Mouse (Mus musculus) heart, postnatal 0 days (tissue): Measurements from ENCODE around the gene Trir. TPM values are rescaled to one million over a fixed set of nuclear protein-coding genes. Genes with fewer than 3 reads are reported as not detected.

Experiments used
- ATAC-seq: fragments of 200-750 bp; cut with Nextera tagmentation; 2 replicates; pipeline ENCODE4 v1.8.0; 2017; ENCODE audit warnings: low read depth, moderate number of reproducible peaks, moderate library complexity; ENCODE audit not compliant: insufficient read depth
- DNase-seq: peaks from one replicate; pipeline ENCODE4 v3.0.0-alpha.2; 2016; ENCODE audit warnings: low spot score
- H3K27ac ChIP-seq: fragments of 300-500 bp; sonication (generic); 2 replicates; pipeline ENCODE4 v1.5.1; 2014; ENCODE audit warnings: low read depth, mild to moderate bottlenecking
- H3K27me3 ChIP-seq: fragments of 300-500 bp; sonication (generic); 2 replicates; pipeline ENCODE4 v1.6.1; 2014; ENCODE audit warnings: low read length, mixed read lengths; ENCODE audit not compliant: control insufficient read depth, insufficient read depth
- H3K36me3 ChIP-seq: fragments of 300-500 bp; sonication (generic); replicated peaks from 2 replicates; pipeline ENCODE4 v1.6.1; 2014; ENCODE audit warnings: low read length, mixed read lengths; ENCODE audit not compliant: control insufficient read depth, insufficient read depth
- H3K4me1 ChIP-seq: fragments of 300-500 bp; sonication (generic); 2 replicates; pipeline ENCODE4 v1.6.1; 2014; ENCODE audit warnings: antibody characterized with exemption; ENCODE audit not compliant: control insufficient read depth, insufficient read depth
- H3K4me2 ChIP-seq: fragments of 300-500 bp; sonication (generic); 2 replicates; pipeline ENCODE4 v1.6.1; 2014; ENCODE audit warnings: low read depth, mild to moderate bottlenecking, low read length, moderate library complexity
- H3K4me3 ChIP-seq: fragments of 300-500 bp; sonication (generic); 2 replicates; pipeline ENCODE4 v1.5.1; 2014; ENCODE audit warnings: low read depth, low read length
- H3K9ac ChIP-seq: fragments of 300-500 bp; sonication (generic); replicated peaks from 2 replicates; pipeline ENCODE4 v1.6.1; 2014; ENCODE audit warnings: low read depth, low read length, mixed read lengths
- H3K9me3 ChIP-seq: fragments of 300-500 bp; sonication (generic); replicated peaks from 2 replicates; pipeline ENCODE4 v1.6.1; 2016; ENCODE audit warnings: low read length; ENCODE audit not compliant: control insufficient read depth
- CTCF ChIP-seq: IDR thresholded peaks from 2 replicates; pipeline ENCODE4 v1.5.1; 2016; ENCODE audit warnings: antibody characterized with exemption, control low read depth, low read depth
- EP300 ChIP-seq: IDR thresholded peaks from 2 replicates; pipeline ENCODE4 v1.6.1; 2016; ENCODE audit warnings: antibody characterized with exemption, low read depth
- WGBS: fragments of 180-500 bp; shearing (Covaris S2); extraction: QIAGEN DNeasy Blood & Tissue Kit; methylation state at CpG from one replicate; pipeline ENCODE4 v1.1.7; 2014; 5-methylcytosine and 5-hydroxymethylcytosine counted together
- polyA plus RNA-seq: library from polyadenylated mRNA; unstranded; fragments of >200 nt; fragmentation: Nextera tagmentation; extraction: Ambion mirVana; gene quantifications from 2 replicates; pipeline ENCODE4 v1.2.1, GENCODE M21; 2015
- total RNA-seq: library from RNA; depleted of rRNA; stranded (reverse); fragments of >200 nt; gene quantifications from 2 replicates; pipeline ENCODE4 v1.2.3, GENCODE M21; 2014; ENCODE audit warnings: low replicate concordance

Trir gene
- total and polyA plus RNA-seq, 2 experiments from 2014 or later, result 62.4 to 196 TPM

GRCm38 (mm10) chr8:85037681-85038531, 11.3 kb downstream of the Trir start:
- H3K9me3 ChIP-seq, result no peaks in the 10 kb centered on the region
- peak overlapping the region; percentile 94 for H3K9ac ChIP-seq
- H3K4me1 ChIP-seq, result peaks cover 14% of the 10 kb centered on the region
- TF ChIP-seq EP300 (no peak), CTCF (no peak)
- peak overlapping the region; percentile 96 for H3K27ac ChIP-seq
- H3K4me3 ChIP-seq, result peak overlapping the region; percentile 76
- no peaks in the 10 kb centered on the region for H3K27me3 ChIP-seq
- ATAC-seq (0 out of 2 replicates have a peak, but pooled peaks have one; percentile 2), DNase-seq (no peak)
- H3K36me3 ChIP-seq, result peaks cover 21% of the 10 kb centered on the region
- WGBS, result under 1% methylated on average over 54 of the region's 57 CpGs
- peak overlapping the region; percentile 97 for H3K4me2 ChIP-seq

GRCm38 (mm10) chr8:85043619-85044018, 17.0 kb downstream of the Trir start:
- H3K9me3 ChIP-seq, result no peaks in the 10 kb centered on the region
- no peaks in the 10 kb centered on the region for H3K27me3 ChIP-seq
- H3K9ac ChIP-seq, result no peak overlapping the region
- no peak overlapping the region for H3K4me3 ChIP-seq
- 92% methylated on average over 6 of the region's 6 CpGs for WGBS
- H3K4me2 ChIP-seq, result no peak overlapping the region
- H3K4me1 ChIP-seq, result peaks cover 3% of the 10 kb centered on the region; the same call in 1 of the 2 replicates
- TF ChIP-seq EP300, result no peak
- H3K36me3 ChIP-seq, result peaks cover 77% of the 10 kb centered on the region
- no peak for ATAC-seq
- no peak overlapping the region for H3K27ac ChIP-seq
- DNase-seq, result no peak

- H3K4me2 ChIP-seq, result no peak overlapping the region
- TF ChIP-seq EP300, result no peak
- no peak for TF ChIP-seq CTCF
- 82% methylated on average over 7 of the region's 7 CpGs for WGBS
- H3K9ac ChIP-seq, result no peak overlapping the region
- peaks cover 41% of the 10 kb centered on the region for H3K36me3 ChIP-seq
- no peaks in the 10 kb centered on the region for H3K4me1 ChIP-seq
- DNase-seq (no peak), ATAC-seq (no peak)
- H3K27ac ChIP-seq, result no peak overlapping the region
- no peaks in the 10 kb centered on the region for H3K27me3 ChIP-seq
- no peak overlapping the region for H3K4me3 ChIP-seq
- no peaks in the 10 kb centered on the region for H3K9me3 ChIP-seq
Measured at GRCm38 (mm10) chr8:85057367-85057766, 30.7 kb downstream of the Trir start.

GRCm38 (mm10) chr8:85059879-85060616, 33.4 kb downstream of the Trir start, which contains the start of gene Fbxw9:
Gene Fbxw9, plus strand, starts transcription at chr8:85060055.
- ATAC-seq (peak; percentile 93), DNase-seq (peak; percentile 87)
- no peaks in the 10 kb centered on the region for H3K4me1 ChIP-seq
- H3K36me3 ChIP-seq, result peaks cover 15% of the 10 kb centered on the region
- H3K4me2 ChIP-seq, result peak within 1 kb of the TSS; percentile 97
- H3K27ac ChIP-seq, result peak within 1 kb of the TSS; percentile 47; the same call in 1 of the 2 replicates
- TF ChIP-seq EP300, result 0 out of 2 replicates have a peak, but pooled peaks have one; percentile 21
- TF ChIP-seq CTCF, result no peak
- H3K9me3 ChIP-seq, result no peaks in the 10 kb centered on the region
- no peaks in the 10 kb centered on the region for H3K27me3 ChIP-seq
- H3K9ac ChIP-seq, result peak within 1 kb of the TSS; percentile 60
- H3K4me3 ChIP-seq, result peak within 1 kb of the TSS; percentile 96
- under 1% methylated on average over 51 of the region's 53 CpGs for WGBS

GRCm38 (mm10) chr8:85062603-85063002, 36.0 kb downstream of the Trir start:
- Histone ChIP-seq H3K9me3 (no peaks in the 10 kb centered on the region), H3K27me3 (no peaks in the 10 kb centered on the region), H3K9ac (no peak overlapping the region), H3K4me2 (no peak overlapping the region), H3K4me3 (no peak overlapping the region), H3K27ac (no peak overlapping the region), H3K4me1 (no peaks in the 10 kb centered on the region), H3K36me3 (no peaks in the 10 kb centered on the region)
- TF ChIP-seq CTCF, result no peak
- TF ChIP-seq EP300, result no peak
- no peak for ATAC-seq
- DNase-seq, result no peak
- 95% methylated on average over 4 of the region's 4 CpGs for WGBS
